Mouse (Mus musculus) natural killer cell, adult 2 months (primary cell): ENCODE data around the gene Vmn2r31.
"Not testable (repeated sequence)": the region's sequence is repeated elsewhere in the genome, so short reads cannot be mapped to it uniquely, and the experiment has no call there.

Experiments used
- DNase-seq, 2 experiments: peaks; one replicate each; pipeline ENCODE4 v3.0.0; 2022; ENCODE audit warnings: low spot score in 2 of 2

Gene Vmn2r31

GRCm38 (mm10) chr7:7399603-7400002 lies at the start of gene Vmn2r31:
Gene Vmn2r31 (minus strand): TSS chr7:7399703.
- DNase-seq = not testable (repeated sequence)

GRCm38 (mm10) chr7:7374431-7374830 lies 25.1 kb downstream of the Vmn2r31 start, which contains the start of gene Gm45783:
Gene Gm45783 (minus strand): TSS chr7:7374573.
- DNase-seq = not testable (repeated sequence)

- not testable (repeated sequence) for DNase-seq
Observed at GRCm38 (mm10) chr7:7337509-7337908, 62.0 kb downstream of the Vmn2r31 start, which contains the start of gene Vmn2r30. Gene Vmn2r30 (minus strand): TSS chr7:7337609.
